8 mouse cellular contexts compared by ENCODE assay signal in genomic region chr13:114456224-114456623, GRCm38 (mm10). TPM values are rescaled to one million over a fixed set of nuclear protein-coding genes. Genes with fewer than 3 reads are reported as not detected.
DNase-seq lines count a peak whose midpoint lies in the region; ATAC-seq lines count a peak whose summit lies in the region.

No protein-coding gene starts in this region.

- no peaks in the 10 kb centered on the region for H3K9me3 ChIP-seq in embryonic facial prominence, embryonic 13.5 days
- H3K9me3 ChIP-seq in heart, embryonic 16.5 days (replicated peaks; ENCODE audit: control insufficient read depth, low read length) = peaks cover 2% of the 10 kb centered on the region; the same call in 1 of the 2 replicates
- H3K9me3 ChIP-seq in midbrain, embryonic 13.5 days = no peaks in the 10 kb centered on the region

- H3K4me2 ChIP-seq in embryonic facial prominence, embryonic 13.5 days = peak overlapping the region; percentile 95
- peak overlapping the region; percentile 98 for H3K4me2 ChIP-seq in heart, embryonic 16.5 days (ENCODE audit: low read depth, low read length)
- peak overlapping the region; percentile 95 for H3K4me2 ChIP-seq in midbrain, embryonic 13.5 days (replicated peaks)

- peaks cover 55% of the 10 kb centered on the region for H3K27me3 ChIP-seq in embryonic facial prominence, embryonic 13.5 days
- peaks cover 31% of the 10 kb centered on the region for H3K27me3 ChIP-seq in heart, embryonic 16.5 days (ENCODE audit: control insufficient read depth, insufficient read depth, low read length)
- peaks cover 12% of the 10 kb centered on the region for H3K27me3 ChIP-seq in midbrain, embryonic 13.5 days

- H3K9ac ChIP-seq in embryonic facial prominence, embryonic 13.5 days = peak overlapping the region; percentile 44; the same call in 1 of the 2 replicates
- peak overlapping the region; percentile 14; the same call in 1 of the 2 replicates for H3K9ac ChIP-seq in heart, embryonic 16.5 days (ENCODE audit: low read length)
- H3K9ac ChIP-seq in midbrain, embryonic 13.5 days (replicated peaks) = peak overlapping the region; percentile 68; the same call in 1 of the 2 replicates

- ATAC-seq in embryonic facial prominence, embryonic 13.5 days (ENCODE audit: insufficient number of reproducible peaks, insufficient read depth, low FRiP score, low TSS enrichment, low read depth) = no peak
- 0 out of 2 replicates have a peak, but pooled peaks have one; percentile 14 for ATAC-seq in heart, embryonic 16.5 days (replicated peaks; ENCODE audit: extremely low read depth, insufficient read depth, low FRiP score)
- peak; percentile 21 for ATAC-seq in midbrain, embryonic 13.5 days

- peaks cover 35% of the 10 kb centered on the region for H3K4me1 ChIP-seq in embryonic facial prominence, embryonic 13.5 days
- H3K4me1 ChIP-seq in heart, embryonic 16.5 days (ENCODE audit: control insufficient read depth, insufficient read depth, low read length) = peaks cover 8% of the 10 kb centered on the region
- H3K4me1 ChIP-seq in midbrain, embryonic 13.5 days (replicated peaks) = peaks cover 44% of the 10 kb centered on the region

- H3K36me3 ChIP-seq in embryonic facial prominence, embryonic 13.5 days = no peaks in the 10 kb centered on the region; the same call in none of the 2 replicates
- no peaks in the 10 kb centered on the region for H3K36me3 ChIP-seq in heart, embryonic 16.5 days (ENCODE audit: control insufficient read depth, insufficient read depth)
- H3K36me3 ChIP-seq in midbrain, embryonic 13.5 days = peaks cover 8% of the 10 kb centered on the region

- no peak overlapping the region for H3K27ac ChIP-seq in embryonic facial prominence, embryonic 13.5 days
- no peak overlapping the region for H3K27ac ChIP-seq in heart, embryonic 16.5 days (ENCODE audit: low read length)
- no peak overlapping the region for H3K27ac ChIP-seq in midbrain, embryonic 13.5 days

- peak overlapping the region; percentile 61 for H3K4me3 ChIP-seq in embryonic facial prominence, embryonic 13.5 days
- peak overlapping the region; percentile 59 for H3K4me3 ChIP-seq in heart, embryonic 16.5 days (ENCODE audit: low read length)
- H3K4me3 ChIP-seq in midbrain, embryonic 13.5 days (replicated peaks) = peak overlapping the region; percentile 51

- WGBS in embryonic facial prominence, embryonic 13.5 days = under 1% methylated on average over 14 of the region's 14 CpGs
- WGBS in heart, embryonic 16.5 days = 2% methylated on average over 14 of the region's 14 CpGs
- under 1% methylated on average over 14 of the region's 14 CpGs for whole genome bisulfite sequencing in midbrain, embryonic 13.5 days

- peak; percentile 23 for DNase-seq in urinary bladder, adult 2 months (ENCODE audit: low spot score)
- DNase-seq in urinary bladder, postnatal 10 days (ENCODE audit: low spot score) = no peak
- peak; percentile 31 to 51 for DNase-seq in kidney, postnatal 25 days
- DNase-seq in thymus, postnatal 0 days (ENCODE audit: low spot score) = peak; percentile 29
- DNase-seq in layer of hippocampus, adult 9-10 months (ENCODE audit: low spot score) = no peak

RNA-seq across cellular contexts. Expression of gene Fst, which starts 2.5 kb away (rescaled TPM):
- 4.6 and 5.7 TPM in 2 replicates for polyA plus RNA-seq in urinary bladder, adult 2 months (2012; rRNA removed)
- polyA plus RNA-seq in embryonic facial prominence, embryonic 13.5 days (2015; fragmentation: Nextera tagmentation; extraction: Ambion mirVana) = 42.2 and 42.3 TPM in 2 replicates
- polyA plus RNA-seq in heart, embryonic 16.5 days (2015; fragmentation: Nextera tagmentation; extraction: Ambion mirVana) = 2.4 and 3.6 TPM in 2 replicates
- polyA plus RNA-seq in midbrain, embryonic 13.5 days (2015; fragmentation: Nextera tagmentation; extraction: Ambion mirVana) = 16.7 and 17.4 TPM in 2 replicates
- 4.9 and 6.6 TPM in 2 replicates for polyA plus RNA-seq in thymus, postnatal 0 days (2015; fragmentation: Nextera tagmentation; extraction: Ambion mirVana)

Comparison
In these comparisons a context has a peak if more than half of its experiments do, and no peak if none do; other contexts are left out.
1. DNase-seq: peak in urinary bladder, adult 2 months (single experiment), kidney, postnatal 25 days (2 of 2) and thymus, postnatal 0 days (single experiment); none in urinary bladder, postnatal 10 days (single experiment) and layer of hippocampus, adult 9-10 months (single experiment).
2. H3K9ac ChIP-seq: peak in every context shown above with its lines; median percentile 68 in midbrain, embryonic 13.5 days; 44 in embryonic facial prominence, embryonic 13.5 days; 14 in heart, embryonic 16.5 days.
3. Peak in every context shown above with its lines, with median percentiles within 50 percentile points of each other: H3K4me2 ChIP-seq and H3K4me3 ChIP-seq.